Mouse (Mus musculus) liver, embryonic 11.5 days (tissue): ENCODE results near the gene Wdr17. TPM values are rescaled to one million over a fixed set of nuclear protein-coding genes. Genes with fewer than 3 reads are reported as not detected.

ENCODE experiments used
- ATAC-seq: fragments of 200-750 bp; cut with Nextera tagmentation; replicated peaks from 2 replicates; pipeline ENCODE4 v1.8.0; 2017; ENCODE audit warnings: moderate number of reproducible peaks, mild to moderate bottlenecking, moderate TSS enrichment, moderate library complexity; ENCODE audit not compliant: low FRiP score
- DNase-seq: peaks from one replicate; pipeline ENCODE4 v3.0.0-alpha.2; 2017; ENCODE audit warnings: low spot score
- H3K27ac ChIP-seq: fragments of 300-500 bp; sonication (generic); 2 replicates; pipeline ENCODE4 v1.5.1; 2014; ENCODE audit warnings: mild to moderate bottlenecking, low read depth, low read length, control low read depth
- H3K27me3 ChIP-seq: fragments of 300-500 bp; sonication (generic); replicated peaks from 2 replicates; pipeline ENCODE4 v1.6.1; 2014; ENCODE audit warnings: low read length, mixed read lengths; ENCODE audit not compliant: control insufficient read depth, insufficient read depth
- H3K36me3 ChIP-seq: fragments of 300-500 bp; sonication (generic); 2 replicates; pipeline ENCODE4 v1.6.1; 2014; ENCODE audit warnings: mild to moderate bottlenecking, low read length, moderate library complexity, mixed read lengths; ENCODE audit not compliant: control insufficient read depth, insufficient read depth
- H3K4me1 ChIP-seq: fragments of 300-500 bp; sonication (generic); replicated peaks from 2 replicates; pipeline ENCODE4 v1.6.1; 2014; ENCODE audit warnings: low read length, mixed read lengths; ENCODE audit not compliant: control insufficient read depth, insufficient read depth
- H3K4me2 ChIP-seq: fragments of 300-500 bp; sonication (generic); 2 replicates; pipeline ENCODE4 v1.6.1; 2014; ENCODE audit warnings: mild to moderate bottlenecking, control low read depth, moderate library complexity
- H3K4me3 ChIP-seq: fragments of 300-500 bp; sonication (generic); 2 replicates; pipeline ENCODE4 v1.5.1; 2014; ENCODE audit warnings: low read depth, low read length, control low read depth
- H3K9ac ChIP-seq: fragments of 300-500 bp; sonication (generic); 2 replicates; pipeline ENCODE4 v1.6.1; 2014; ENCODE audit warnings: low read depth, low read length, control low read depth
- H3K9me3 ChIP-seq: fragments of 300-500 bp; sonication (generic); 2 replicates; pipeline ENCODE4 v1.6.1; 2016; ENCODE audit warnings: low read length, inconsistent platforms, mixed read lengths; ENCODE audit not compliant: control insufficient read depth
- WGBS: fragments of 180-500 bp; shearing (Covaris S2); extraction: QIAGEN DNeasy Blood & Tissue Kit; methylation state at CpG from one replicate; pipeline ENCODE4 v1.1.7; 2014; 5-methylcytosine and 5-hydroxymethylcytosine counted together
- polyA plus RNA-seq: library from polyadenylated mRNA; unstranded; fragments of >200 nt; fragmentation: Nextera tagmentation; extraction: Ambion mirVana; gene quantifications from 2 replicates; pipeline ENCODE4 v1.2.1, GENCODE M21; 2014

Wdr17 gene
- polyA plus RNA-seq, 1 experiment from 2014 or later, result 0.86 TPM

- Histone ChIP-seq H3K9ac (no peak overlapping the region), H3K36me3 (no peaks in the 10 kb centered on the region), H3K4me1 (no peaks in the 10 kb centered on the region), H3K27me3 (no peaks in the 10 kb centered on the region), H3K27ac (no peak overlapping the region), H3K4me3 (no peak overlapping the region), H3K9me3 (no peaks in the 10 kb centered on the region), H3K4me2 (no peak overlapping the region)
- DNase-seq, result no peak
- ATAC-seq, result no peak
- WGBS, result 85% methylated on average over 5 of the region's 5 CpGs
These were observed 64.0 kb downstream of the Wdr17 start for GRCm38 (mm10) chr8:54822956-54823355.

- H3K4me1 ChIP-seq, result no peaks in the 10 kb centered on the region
- no peak overlapping the region for H3K4me3 ChIP-seq
- H3K27ac ChIP-seq, result no peak overlapping the region
- no peak for DNase-seq
- no peak for ATAC-seq
- H3K4me2 ChIP-seq, result no peak overlapping the region
- H3K36me3 ChIP-seq, result no peaks in the 10 kb centered on the region
- H3K9ac ChIP-seq, result no peak overlapping the region
- no peaks in the 10 kb centered on the region for H3K9me3 ChIP-seq
- H3K27me3 ChIP-seq, result no peaks in the 10 kb centered on the region
These were observed 68.3 kb downstream of the Wdr17 start for GRCm38 (mm10) chr8:54818651-54819050.

GRCm38 (mm10) chr8:54808217-54808616 is 78.8 kb downstream of the Wdr17 start:
- H3K4me2 ChIP-seq, result no peak overlapping the region
- no peak for ATAC-seq

GRCm38 (mm10) chr8:54806173-54806572 is 80.8 kb downstream of the Wdr17 start:
- Histone ChIP-seq H3K4me1 (no peaks in the 10 kb centered on the region), H3K9ac (no peak overlapping the region), H3K36me3 (no peaks in the 10 kb centered on the region), H3K4me3 (no peak overlapping the region), H3K27ac (no peak overlapping the region), H3K9me3 (no peaks in the 10 kb centered on the region), H3K27me3 (no peaks in the 10 kb centered on the region), H3K4me2 (no peak overlapping the region)
- ATAC-seq, result no peak
- 86% methylated on average over 6 of the region's 6 CpGs for WGBS
- DNase-seq, result no peak

More at GRCm38 (mm10) chr8:54808217-54808616, 78.8 kb downstream of the Wdr17 start:
- Histone ChIP-seq H3K27me3 (no peaks in the 10 kb centered on the region), H3K9me3 (no peaks in the 10 kb centered on the region), H3K4me3 (no peak overlapping the region), H3K9ac (no peak overlapping the region), H3K27ac (no peak overlapping the region), H3K36me3 (no peaks in the 10 kb centered on the region), H3K4me1 (no peaks in the 10 kb centered on the region)
- DNase-seq, result no peak
- 71% methylated on average over 6 of the region's 6 CpGs for WGBS

- H3K4me2 ChIP-seq, result no peak overlapping the region
- H3K27ac ChIP-seq, result no peak overlapping the region
- H3K27me3 ChIP-seq, result no peaks in the 10 kb centered on the region
- no peaks in the 10 kb centered on the region for H3K9me3 ChIP-seq
- no peaks in the 10 kb centered on the region for H3K4me1 ChIP-seq
- DNase-seq (no peak), ATAC-seq (no peak)
- 83% methylated on average over 2 of the region's 2 CpGs for WGBS
- no peak overlapping the region for H3K9ac ChIP-seq
- H3K36me3 ChIP-seq, result no peaks in the 10 kb centered on the region
- H3K4me3 ChIP-seq, result no peak overlapping the region
These were observed 94.3 kb downstream of the Wdr17 start for GRCm38 (mm10) chr8:54792699-54793061.

- H3K9me3 ChIP-seq, result no peaks in the 10 kb centered on the region
These were observed 94.9 kb downstream of the Wdr17 start for GRCm38 (mm10) chr8:54791858-54792698.

GRCm38 (mm10) chr8:54780134-54780942 is 106.6 kb downstream of the Wdr17 start:
- H3K4me3 ChIP-seq, result peak overlapping the region; percentile 47
- no peak overlapping the region; the same call in 1 of the 2 replicates for H3K9ac ChIP-seq
- peak overlapping the region; percentile 64 for H3K4me2 ChIP-seq
- H3K27ac ChIP-seq, result no peak overlapping the region
- H3K4me1 ChIP-seq, result no peaks in the 10 kb centered on the region
- no peak for ATAC-seq
- WGBS, result 12% methylated on average over 16 of the region's 16 CpGs
- peak; percentile 39 for DNase-seq
- H3K36me3 ChIP-seq, result no peaks in the 10 kb centered on the region
- H3K9me3 ChIP-seq, result no peaks in the 10 kb centered on the region
- H3K27me3 ChIP-seq, result no peaks in the 10 kb centered on the region

More at GRCm38 (mm10) chr8:54791858-54792698, 94.9 kb downstream of the Wdr17 start:
- Histone ChIP-seq H3K9ac (no peak overlapping the region), H3K36me3 (no peaks in the 10 kb centered on the region), H3K27ac (no peak overlapping the region), H3K4me1 (no peaks in the 10 kb centered on the region), H3K4me3 (no peak overlapping the region), H3K4me2 (no peak overlapping the region), H3K27me3 (no peaks in the 10 kb centered on the region)
- ATAC-seq (no peak), DNase-seq (no peak)
- 72% methylated on average over 2 of the region's 2 CpGs for WGBS

GRCm38 (mm10) chr8:54779317-54780133 is 107.5 kb downstream of the Wdr17 start:
- peak overlapping the region; percentile 64 for H3K4me2 ChIP-seq
- H3K27ac ChIP-seq, result no peak overlapping the region
- H3K9me3 ChIP-seq, result no peaks in the 10 kb centered on the region
- ATAC-seq (peak; percentile 29), DNase-seq (peak; percentile 34)
- no peak overlapping the region for H3K9ac ChIP-seq
- under 1% methylated on average over 23 of the region's 23 CpGs for WGBS
- H3K27me3 ChIP-seq, result no peaks in the 10 kb centered on the region
- no peaks in the 10 kb centered on the region for H3K4me1 ChIP-seq
- no peaks in the 10 kb centered on the region for H3K36me3 ChIP-seq
- peak overlapping the region; percentile 47 for H3K4me3 ChIP-seq
